Comparison of ENCODE assay signal across 8 mouse cellular contexts in genomic region chr9:90113151-90113550, GRCm38 (mm10). TPM values are rescaled to one million over a fixed set of nuclear protein-coding genes. Genes with fewer than 3 reads are reported as not detected.
DNase-seq lines count a peak whose midpoint lies in the region; ATAC-seq and TF ChIP-seq lines count a peak whose summit lies in the region.

No protein-coding gene starts in this region.

- H3K27me3 ChIP-seq in heart, embryonic 12.5 days (replicated peaks) = no peaks in the 10 kb centered on the region
- no peaks in the 10 kb centered on the region for H3K27me3 ChIP-seq in G1E (ENCODE audit: insufficient read depth, low read length)
- H3K27me3 ChIP-seq in heart, embryonic 16.5 days (ENCODE audit: control insufficient read depth, insufficient read depth, low read length) = no peaks in the 10 kb centered on the region
- H3K27me3 ChIP-seq in lung, embryonic 15.5 days = peaks cover 5% of the 10 kb centered on the region; the same call in 1 of the 2 replicates

- no peak for ATAC-seq in heart, embryonic 12.5 days (ENCODE audit: insufficient number of reproducible peaks, low FRiP score)
- ATAC-seq in G1E (ENCODE audit: extremely low read depth, insufficient number of reproducible peaks, low FRiP score, poor library complexity, severe bottlenecking) = no peak
- ATAC-seq in heart, embryonic 16.5 days (replicated peaks; ENCODE audit: extremely low read depth, insufficient read depth, low FRiP score) = no peak
- ATAC-seq in lung, embryonic 15.5 days (ENCODE audit: borderline replicate concordance, extremely low read depth, low FRiP score, low TSS enrichment) = no peak

- peak overlapping the region; percentile 99 for H3K4me2 ChIP-seq in heart, embryonic 12.5 days
- H3K4me2 ChIP-seq in heart, embryonic 16.5 days (ENCODE audit: low read depth, low read length) = peak overlapping the region; percentile 96
- H3K4me2 ChIP-seq in lung, embryonic 15.5 days = peak overlapping the region; percentile 64

- DNase-seq in heart, adult 8-10 months (ENCODE audit: low spot score) = no peak
- DNase-seq in G1E (ENCODE audit: low spot score) = no peak
- no peak for DNase-seq in frontal cortex, postnatal 14 days (ENCODE audit: low spot score in 2 of 2)
- no peak for DNase-seq in right cerebral cortex, postnatal 36 days (ENCODE audit: low spot score in 2 of 2)
- DNase-seq in gastrocnemius, adult 18-20 months (ENCODE audit: low spot score) = no peak

- no peaks in the 10 kb centered on the region for H3K9me3 ChIP-seq in heart, embryonic 12.5 days (replicated peaks)
- H3K9me3 ChIP-seq in G1E (replicated peaks) = no peaks in the 10 kb centered on the region
- no peaks in the 10 kb centered on the region for H3K9me3 ChIP-seq in heart, embryonic 16.5 days (replicated peaks; ENCODE audit: control insufficient read depth, low read length)
- no peaks in the 10 kb centered on the region for H3K9me3 ChIP-seq in lung, embryonic 15.5 days

- under 1% methylated on average over 13 of the region's 13 CpGs for WGBS in heart, embryonic 12.5 days
- under 1% methylated on average over 13 of the region's 13 CpGs for WGBS in heart, embryonic 16.5 days
- under 1% methylated on average over 13 of the region's 13 CpGs for whole genome bisulfite sequencing in lung, embryonic 15.5 days

- peaks cover 11% of the 10 kb centered on the region for H3K4me1 ChIP-seq in heart, embryonic 12.5 days (replicated peaks)
- H3K4me1 ChIP-seq in G1E (ENCODE audit: insufficient read depth, low read depth, low read length) = peaks cover 31% of the 10 kb centered on the region
- H3K4me1 ChIP-seq in heart, embryonic 16.5 days (ENCODE audit: control insufficient read depth, insufficient read depth, low read length) = peaks cover 27% of the 10 kb centered on the region
- peaks cover 30% of the 10 kb centered on the region for H3K4me1 ChIP-seq in lung, embryonic 15.5 days

- H3K27ac ChIP-seq in heart, embryonic 12.5 days (ENCODE audit: poor library complexity, severe bottlenecking) = peak overlapping the region; percentile 98
- H3K27ac ChIP-seq in heart, embryonic 16.5 days (ENCODE audit: low read length) = peak overlapping the region; percentile 100
- H3K27ac ChIP-seq in lung, embryonic 15.5 days = peak overlapping the region; percentile 99

- peaks cover 13% of the 10 kb centered on the region for H3K36me3 ChIP-seq in heart, embryonic 12.5 days
- peaks cover 10% of the 10 kb centered on the region for H3K36me3 ChIP-seq in G1E (replicated peaks)
- no peaks in the 10 kb centered on the region; the same call in 1 of the 2 replicates for H3K36me3 ChIP-seq in heart, embryonic 16.5 days (ENCODE audit: control insufficient read depth, insufficient read depth)
- H3K36me3 ChIP-seq in lung, embryonic 15.5 days = peaks cover 13% of the 10 kb centered on the region; the same call in 1 of the 2 replicates

- H3K4me3 ChIP-seq in heart, embryonic 12.5 days = peak overlapping the region; percentile 90
- peak overlapping the region; percentile 89 for H3K4me3 ChIP-seq in G1E (ENCODE audit: low read depth, low read length)
- H3K4me3 ChIP-seq in heart, embryonic 16.5 days (ENCODE audit: low read length) = peak overlapping the region; percentile 96
- H3K4me3 ChIP-seq in lung, embryonic 15.5 days = peak overlapping the region; percentile 95

- H3K9ac ChIP-seq in heart, embryonic 12.5 days = peak overlapping the region; percentile 97
- H3K9ac ChIP-seq in heart, embryonic 16.5 days (ENCODE audit: low read length) = peak overlapping the region; percentile 100
- H3K9ac ChIP-seq in lung, embryonic 15.5 days = peak overlapping the region; percentile 99

- no peak for TF ChIP-seq CTCF in G1E (IDR thresholded peaks at IDR 0.05; ENCODE audit: low read depth, low read length)

RNA-seq across cellular contexts. Expression of gene Morf4l1, which starts 1.4 kb away (rescaled TPM):
- polyA plus RNA-seq in heart, embryonic 12.5 days (2016; fragmentation: Nextera tagmentation; extraction: Ambion mirVana) = 385 and 388 TPM in 2 replicates
- total RNA-seq in heart, adult 8-10 months (2022) = 100 to 1,000 TPM; 219 to 244 (median 237) TPM
- total RNA-seq in G1E (2014; fragmentation: Nextera tagmentation) = 219 and 248 TPM in 2 replicates
- 146 and 172 TPM in 2 replicates for total RNA-seq in G1E (2017)
- polyA plus RNA-seq in G1E (2012) = 106 and 118 TPM in 2 replicates
- polyA plus RNA-seq in heart, embryonic 16.5 days (2015; fragmentation: Nextera tagmentation; extraction: Ambion mirVana) = 294 and 363 TPM in 2 replicates
- 397 and 406 TPM in 2 replicates for polyA plus RNA-seq in lung, embryonic 15.5 days (2015; fragmentation: Nextera tagmentation; extraction: Ambion mirVana)
- total RNA-seq in gastrocnemius, adult 18-20 months (2021) = 100 to 1,000 TPM; 168 to 191 TPM

RNA-seq across cellular contexts. Expression of gene Adamts7, which starts 49.7 kb away (rescaled TPM):
- polyA plus RNA-seq in heart, embryonic 12.5 days (2016; fragmentation: Nextera tagmentation; extraction: Ambion mirVana) = 7.9 and 8.0 TPM in 2 replicates
- 10 to 100 TPM; 11.2 to 18.0 (median 12.8) TPM for total RNA-seq in heart, adult 8-10 months (2022)
- total RNA-seq in G1E (2014; fragmentation: Nextera tagmentation) (not detected in 2 replicates), G1E (2017) (0.17 TPM in 1 of 2 replicates, not detected in the other)
- polyA plus RNA-seq in G1E (2012) = not detected in 2 replicates
- polyA plus RNA-seq in heart, embryonic 16.5 days (2015; fragmentation: Nextera tagmentation; extraction: Ambion mirVana) = 8.7 and 9.3 TPM in 2 replicates
- 20.9 and 21.5 TPM in 2 replicates for polyA plus RNA-seq in lung, embryonic 15.5 days (2015; fragmentation: Nextera tagmentation; extraction: Ambion mirVana)
- total RNA-seq in gastrocnemius, adult 18-20 months (2021) = under 1 TPM; 0.21 to 0.23 TPM

RNA-seq across cellular contexts. Expression of gene Ctsh, which starts 59.2 kb away (rescaled TPM):
- polyA plus RNA-seq in heart, embryonic 12.5 days (2016; fragmentation: Nextera tagmentation; extraction: Ambion mirVana) = 37.4 and 39.3 TPM in 2 replicates
- total RNA-seq in heart, adult 8-10 months (2022) = 10 to 100 TPM; 43.8 to 66.2 (median 55.1) TPM
- not detected in 2 replicates for total RNA-seq in G1E (2014; fragmentation: Nextera tagmentation)
- total RNA-seq in G1E (2017) = 0.16 and 0.29 TPM in 2 replicates
- not detected in 2 replicates for polyA plus RNA-seq in G1E (2012)
- polyA plus RNA-seq in heart, embryonic 16.5 days (2015; fragmentation: Nextera tagmentation; extraction: Ambion mirVana) = 60.9 and 128 TPM in 2 replicates
- 410 and 503 TPM in 2 replicates for polyA plus RNA-seq in lung, embryonic 15.5 days (2015; fragmentation: Nextera tagmentation; extraction: Ambion mirVana)
- total RNA-seq in gastrocnemius, adult 18-20 months (2021) = 10 to 100 TPM; 10.2 to 10.8 TPM

Comparison
In these comparisons a context has a peak if more than half of its experiments do, and no peak if none do; other contexts are left out.
1. RNA of gene Ctsh, which starts 59.2 kb away (polyA plus RNA-seq): 410 to 503 TPM in lung, embryonic 15.5 days, 60.9 to 128 TPM in heart, embryonic 16.5 days and 37.4 to 39.3 TPM in heart, embryonic 12.5 days; not detected in G1E; every median in the first group is over 10 times any median in the second.
2. Peak in every context shown above with its lines, with median percentiles within 50 percentile points of each other: H3K27ac ChIP-seq, H3K4me2 ChIP-seq, H3K4me3 ChIP-seq and H3K9ac ChIP-seq.